Mouse (Mus musculus) testis, postnatal 10 days (tissue): ENCODE measurements around the gene Pknox2.

Source experiments
- DNase-seq: peaks from one replicate; pipeline ENCODE4 v3.0.0; 2021; ENCODE audit warnings: low spot score

Gene Pknox2

DNA sequence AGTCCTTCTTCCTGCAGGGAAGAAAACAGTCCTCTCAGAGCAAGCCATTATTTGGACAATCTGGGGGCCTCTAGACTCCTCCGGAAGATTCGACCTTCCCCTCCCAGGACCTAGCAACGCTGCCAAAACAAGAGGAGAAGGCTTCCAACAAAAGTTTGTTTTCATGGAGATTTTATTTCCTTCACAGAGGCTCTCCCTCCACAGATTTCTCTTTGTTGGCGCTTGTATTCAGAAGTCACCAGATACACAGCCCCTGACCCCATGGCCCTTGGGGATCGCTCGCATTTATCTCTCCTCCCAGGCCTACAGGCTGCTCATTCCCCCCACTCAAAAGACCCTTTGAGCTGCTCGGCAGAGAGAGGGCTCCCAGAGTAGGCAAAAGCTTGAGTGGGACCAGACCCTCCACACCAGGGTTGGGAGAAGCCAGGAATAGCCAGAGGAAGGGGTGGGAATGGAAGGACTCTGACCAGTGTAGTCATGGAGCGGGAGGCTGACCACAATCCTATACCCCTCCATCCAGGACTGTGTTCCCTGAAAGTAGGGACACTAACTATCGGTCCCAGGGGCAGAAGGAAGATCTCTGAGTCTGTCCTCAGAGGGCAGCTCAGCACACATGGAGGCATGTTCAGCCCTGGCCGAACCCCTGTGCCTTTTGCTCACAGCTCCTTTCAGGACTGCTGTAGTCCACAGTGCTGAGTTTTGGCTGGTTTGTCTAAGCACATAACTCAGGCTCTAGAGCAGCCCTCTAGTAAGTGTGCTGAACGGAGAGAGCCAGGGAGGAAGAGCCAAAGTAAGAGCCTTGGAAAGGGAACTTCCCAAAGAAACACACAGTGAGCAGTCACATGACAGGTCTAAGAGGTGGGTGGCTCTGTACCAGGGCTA lies 45.9 kb downstream of the Pknox2 start:
- DNase-seq, result no peak

DNA sequence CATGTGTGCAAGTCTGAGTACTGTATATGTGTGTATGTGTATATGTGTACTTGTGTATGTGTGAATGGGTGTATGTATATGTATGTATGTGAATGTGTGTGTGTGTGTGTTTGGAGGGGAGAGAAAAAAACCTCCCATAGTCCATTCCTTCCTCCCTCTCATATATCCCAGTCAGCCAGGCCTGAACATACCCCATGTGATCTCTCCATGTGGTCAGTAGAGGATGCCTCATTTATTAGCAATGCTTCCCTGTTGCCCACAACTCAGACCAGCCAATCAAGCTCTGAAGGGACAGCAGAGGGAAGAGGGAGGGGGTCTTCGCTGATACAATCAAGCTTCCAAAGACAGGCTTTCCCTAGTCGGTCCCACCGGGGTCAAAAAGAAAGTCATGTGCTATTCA lies 47.6 kb downstream of the Pknox2 start:
- no peak for DNase-seq

DNA sequence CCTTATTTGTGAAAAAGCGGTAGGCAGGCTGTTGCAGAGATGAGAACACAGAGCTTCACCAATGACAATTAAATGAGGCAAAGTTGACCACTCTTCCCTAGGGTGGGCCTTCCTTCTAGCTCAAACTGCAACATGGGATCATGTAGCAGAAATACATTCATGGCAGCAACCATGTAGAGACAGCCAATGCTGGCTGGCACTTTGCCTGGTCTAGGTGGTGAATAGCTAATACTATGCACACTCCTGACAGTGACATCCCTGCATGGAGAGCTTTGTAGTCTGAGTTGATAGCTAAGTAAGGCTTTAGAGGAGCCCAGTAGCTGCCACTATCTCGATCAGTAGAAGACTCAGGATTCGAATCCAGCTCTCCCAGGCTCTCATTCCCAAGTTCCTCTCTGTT lies 48.6 kb downstream of the Pknox2 start:
- DNase-seq, result no peak

DNA sequence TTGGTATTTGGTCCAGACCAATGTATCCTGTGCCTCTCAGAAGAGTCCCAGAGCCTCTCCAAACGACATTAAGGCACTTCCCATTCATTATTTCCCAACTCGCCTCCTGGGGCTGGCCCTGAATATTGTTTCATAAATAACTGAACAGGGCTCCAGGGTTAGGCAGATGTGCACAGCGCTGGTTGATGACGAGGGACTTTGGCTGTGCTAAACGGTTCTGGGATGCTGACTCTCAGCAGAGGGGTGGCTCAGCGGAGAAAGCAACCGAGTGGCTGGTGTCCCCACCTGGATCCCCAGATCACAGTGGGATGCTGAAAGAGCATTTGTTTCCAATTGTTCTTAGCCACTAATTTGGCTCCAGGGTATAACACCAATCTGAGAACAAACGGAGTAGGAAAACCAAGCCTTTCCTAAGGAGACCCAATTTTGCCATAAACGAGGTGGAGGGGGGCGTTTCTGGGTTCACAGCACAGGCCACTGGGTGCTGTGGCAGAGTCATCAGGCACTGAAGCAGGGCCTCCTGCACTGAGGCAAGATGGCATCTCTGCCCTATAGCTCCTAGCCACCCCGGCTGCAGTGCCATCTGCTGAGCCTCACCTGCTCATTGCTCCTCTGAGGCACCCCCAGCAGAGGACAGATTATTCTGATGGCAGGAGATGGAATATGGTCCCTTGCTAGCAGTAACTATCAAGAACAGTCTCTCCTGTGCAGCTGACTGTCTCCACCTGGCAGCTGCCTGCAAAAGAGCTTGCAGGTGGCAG lies 52.8 kb downstream of the Pknox2 start:
- DNase-seq, result no peak

DNA sequence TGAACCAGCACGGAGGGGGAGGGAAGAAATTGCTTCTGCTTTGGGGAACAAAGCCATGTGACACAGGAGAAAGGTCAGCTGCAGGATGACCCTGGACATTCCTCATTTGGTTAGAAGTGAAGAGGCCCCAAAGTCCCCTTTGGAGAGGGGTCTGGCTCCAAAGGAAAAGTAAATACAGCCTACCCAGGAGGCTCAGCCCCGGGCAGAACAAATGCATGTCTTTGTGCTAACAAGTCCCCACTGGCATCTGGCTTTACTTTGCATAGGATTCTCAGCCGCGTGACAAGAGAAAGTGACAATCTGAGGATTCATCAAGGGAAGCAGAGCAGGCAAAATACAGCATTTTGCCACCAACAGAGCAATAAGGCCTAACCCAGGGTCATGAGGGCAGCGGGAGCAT lies 54.1 kb downstream of the Pknox2 start:
- DNase-seq, result no peak

DNA sequence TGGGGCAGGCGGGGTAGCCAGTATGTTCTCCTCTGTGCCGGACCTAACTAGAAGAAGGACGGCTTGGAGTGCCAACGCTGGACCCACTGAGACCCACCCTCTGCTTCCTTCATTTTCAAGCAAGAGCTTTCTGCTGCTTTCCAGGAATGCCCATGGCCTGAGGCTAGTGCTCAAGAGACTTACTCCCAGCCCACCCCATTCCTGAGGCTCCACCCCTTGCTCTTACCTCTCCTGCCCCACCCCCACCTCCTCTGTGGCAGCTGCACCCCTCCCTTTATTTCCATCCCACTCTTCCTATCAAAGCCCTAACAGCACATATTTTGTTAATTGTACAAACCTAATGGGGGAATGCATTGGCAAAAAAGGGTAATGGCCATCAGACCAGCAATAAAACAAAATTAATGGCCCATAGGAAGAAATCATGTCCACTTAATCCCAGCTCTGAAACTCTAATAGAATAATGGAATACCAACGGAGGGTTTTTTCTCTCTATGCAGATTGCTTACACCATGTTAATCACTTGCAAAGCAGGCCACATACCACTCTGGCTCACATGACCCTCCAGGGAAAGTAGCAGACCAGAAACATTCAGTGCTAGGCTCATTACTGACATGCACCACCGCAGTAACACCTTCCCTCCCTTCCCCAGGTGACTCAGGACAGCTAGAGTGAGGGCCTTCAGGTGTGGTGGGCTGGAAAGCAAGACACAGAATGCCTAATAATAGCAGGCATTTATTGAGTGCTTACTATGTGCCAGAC lies 57.1 kb downstream of the Pknox2 start:
- no peak for DNase-seq

DNA sequence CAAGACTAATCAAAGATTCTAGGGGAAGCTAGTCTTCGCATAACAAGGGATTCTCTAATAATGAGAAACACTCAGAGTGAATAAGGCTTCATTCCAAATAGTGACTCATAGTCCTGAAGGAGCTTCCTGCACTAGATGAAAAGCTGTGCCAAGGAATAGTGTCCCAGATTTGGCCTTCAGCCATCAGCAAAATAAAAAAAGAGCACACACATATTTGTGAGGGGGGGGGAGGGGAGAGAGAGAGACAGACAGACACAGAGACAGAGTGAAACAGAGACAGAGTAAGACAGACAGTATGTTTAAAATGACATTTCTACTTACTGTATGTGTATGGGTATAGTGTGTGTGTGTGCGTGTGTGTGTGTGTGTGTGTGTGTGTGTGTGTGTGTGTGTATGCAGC lies 61.8 kb downstream of the Pknox2 start:
- DNase-seq, result no peak

DNA sequence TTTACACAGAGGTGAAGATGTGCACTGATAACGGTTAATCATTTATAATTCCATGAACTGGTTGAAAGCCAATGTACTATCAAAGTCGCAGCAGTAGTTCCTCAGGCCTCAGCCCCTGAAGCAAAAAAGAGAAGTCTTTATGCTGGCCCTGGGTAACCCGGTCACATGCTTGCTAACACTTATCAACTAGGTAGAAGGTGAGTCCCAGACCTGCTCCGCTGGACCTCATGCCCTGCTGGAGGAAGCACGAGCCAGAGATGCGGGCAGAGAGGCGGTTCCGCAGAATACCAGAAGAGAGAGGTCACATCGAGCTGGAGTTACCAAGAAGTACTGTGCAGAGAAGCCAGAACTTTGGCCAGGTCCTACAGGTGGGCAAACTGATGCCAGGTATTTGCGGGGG lies 65.0 kb downstream of the Pknox2 start:
- DNase-seq, result no peak

DNA sequence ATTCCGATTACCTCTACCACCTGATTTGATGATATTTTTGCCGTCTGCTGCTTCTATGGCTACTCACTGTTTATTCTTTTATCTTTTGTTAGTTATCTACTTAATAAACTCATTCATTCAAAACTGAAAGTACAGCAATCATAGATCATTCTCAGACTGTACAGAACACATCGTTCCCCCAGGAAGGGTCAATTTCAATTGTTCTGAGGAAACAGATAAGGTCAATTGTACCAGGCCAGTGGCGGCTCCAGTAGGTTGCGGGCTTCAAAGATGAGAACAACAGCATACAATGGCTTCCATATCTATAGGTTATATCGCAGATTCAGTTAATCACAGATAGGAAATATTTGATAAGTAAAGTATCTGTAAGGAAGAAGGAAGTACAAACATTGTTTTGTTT lies 66.9 kb downstream of the Pknox2 start:
- DNase-seq, result no peak

DNA sequence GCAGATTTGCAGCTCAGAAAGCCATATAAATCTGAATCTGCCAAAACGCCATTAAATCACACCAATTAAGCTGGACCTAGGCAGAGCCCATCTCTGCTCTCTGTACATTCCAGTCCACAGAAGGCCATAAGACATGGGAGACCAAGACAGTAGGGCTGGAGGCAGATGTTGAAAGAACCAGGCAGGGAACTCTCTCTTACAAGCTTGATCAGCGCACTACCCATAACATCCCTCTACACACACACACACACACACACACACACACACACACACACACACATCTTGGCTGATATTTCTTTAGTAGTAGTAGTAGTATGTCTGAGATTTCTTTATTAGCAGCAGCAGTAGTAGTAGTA lies 70.2 kb downstream of the Pknox2 start:
- DNase-seq, result no peak

DNA sequence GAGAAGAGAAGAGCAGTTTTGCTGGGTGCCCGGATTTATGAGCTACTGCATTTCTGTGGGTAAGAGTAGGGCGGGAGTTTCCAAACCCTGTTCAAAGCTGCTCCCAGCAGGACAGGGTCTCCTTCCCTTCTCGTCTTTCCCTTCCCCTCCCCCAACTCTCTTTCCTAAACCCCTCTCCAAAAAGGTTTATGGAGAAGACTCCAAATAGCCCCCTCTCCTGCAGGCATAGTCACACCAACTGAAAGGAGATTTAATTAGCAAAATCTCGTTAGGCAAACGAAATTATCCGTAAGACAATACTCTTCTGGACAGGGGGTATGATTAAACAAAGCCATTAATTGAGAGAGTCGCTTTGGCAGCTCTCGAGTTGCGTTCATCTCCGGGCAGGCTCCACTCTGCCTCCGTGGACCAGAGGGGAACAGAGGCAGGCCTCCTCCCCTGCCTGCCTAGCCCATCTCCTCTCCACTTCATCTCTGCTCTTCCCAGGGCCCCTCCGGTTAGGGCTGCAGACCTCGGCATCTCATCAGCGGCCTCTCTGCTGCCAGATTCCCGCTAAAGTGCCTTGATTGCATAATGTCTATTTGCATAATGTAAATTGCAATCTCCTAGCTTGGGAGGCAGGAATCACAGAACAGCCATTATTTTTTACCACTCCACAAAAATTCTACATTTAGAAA lies 70.7 kb downstream of the Pknox2 start:
- no peak for DNase-seq

DNA sequence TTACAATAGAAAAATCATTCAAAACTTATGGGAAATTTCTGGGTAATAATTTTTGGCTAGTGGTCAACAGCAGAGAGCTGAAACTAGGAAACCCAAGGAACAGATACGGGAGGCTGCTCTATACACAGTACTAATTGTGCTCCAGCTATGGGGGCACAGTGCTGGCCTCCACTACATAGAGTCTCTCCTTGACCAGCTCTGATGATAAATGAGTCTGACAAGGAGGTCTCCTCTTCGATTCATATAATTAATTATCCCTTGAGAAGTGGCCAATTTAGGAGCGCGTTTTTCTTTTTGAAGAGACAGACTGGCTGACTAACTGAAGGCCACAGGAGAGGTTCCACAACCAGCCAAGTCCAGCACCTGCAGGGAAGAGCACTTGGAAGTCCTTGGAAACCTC lies 71.3 kb downstream of the Pknox2 start:
- DNase-seq, result no peak

DNA sequence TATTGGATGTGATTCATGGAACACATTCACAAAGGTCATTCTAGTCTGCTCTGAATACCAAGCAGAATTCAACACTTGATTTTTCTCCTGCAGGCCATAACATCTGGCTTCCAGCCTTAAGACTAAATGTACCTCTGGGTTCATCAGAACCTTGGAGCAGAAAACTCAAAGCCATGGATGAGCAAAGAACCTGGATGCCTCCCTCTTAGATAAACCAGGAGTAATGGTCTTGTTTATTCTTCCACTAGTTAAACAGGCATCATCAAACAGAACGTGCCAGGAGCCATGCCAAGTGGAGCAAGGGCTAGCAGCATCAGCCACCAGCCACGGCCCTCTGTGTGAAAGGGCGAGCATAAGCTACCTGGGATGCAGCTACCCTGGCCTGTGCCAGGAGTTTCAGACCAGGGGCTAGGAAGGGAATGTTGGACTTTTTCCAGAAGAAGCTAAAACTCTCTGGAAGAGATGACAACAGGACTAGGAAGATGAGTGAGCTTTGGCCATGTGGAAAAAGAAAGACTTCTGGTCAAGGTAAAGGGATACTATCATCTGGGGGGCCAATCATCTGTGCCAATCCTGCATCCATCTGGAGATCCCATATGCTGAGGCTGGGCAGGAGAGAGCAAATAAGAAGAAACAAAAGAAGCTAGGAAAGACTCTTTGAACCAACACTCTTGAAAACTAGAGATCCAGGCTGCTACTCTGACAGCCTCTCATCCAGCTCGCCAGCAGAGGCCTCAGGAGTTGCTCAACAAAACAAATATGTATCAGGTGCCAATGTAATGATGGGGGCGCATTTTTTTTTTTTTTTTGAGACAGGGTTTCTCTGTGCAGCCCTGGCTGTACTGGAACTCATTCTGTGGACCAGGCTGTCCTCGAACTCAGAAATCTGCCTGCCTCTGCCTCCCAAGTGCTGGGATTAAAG lies 77.6 kb downstream of the Pknox2 start:
- DNase-seq, result no peak

DNA sequence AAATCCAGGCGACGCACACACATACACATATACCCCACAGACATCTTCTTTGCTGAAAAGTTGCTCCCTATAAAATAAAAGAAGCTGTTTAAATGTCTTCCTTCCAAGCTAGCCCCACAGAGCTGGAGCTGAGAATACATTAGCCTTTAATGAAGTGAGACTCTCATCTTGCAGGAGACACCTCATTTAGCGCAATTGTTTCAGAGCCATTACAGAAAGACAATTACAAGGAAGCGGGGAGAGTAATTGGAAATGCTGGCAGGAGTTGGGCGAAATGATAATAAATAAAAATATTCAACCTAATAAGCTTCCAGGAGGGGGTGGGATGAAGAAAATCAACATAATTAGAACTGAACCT lies 79.8 kb downstream of the Pknox2 start:
- no peak for DNase-seq

DNA sequence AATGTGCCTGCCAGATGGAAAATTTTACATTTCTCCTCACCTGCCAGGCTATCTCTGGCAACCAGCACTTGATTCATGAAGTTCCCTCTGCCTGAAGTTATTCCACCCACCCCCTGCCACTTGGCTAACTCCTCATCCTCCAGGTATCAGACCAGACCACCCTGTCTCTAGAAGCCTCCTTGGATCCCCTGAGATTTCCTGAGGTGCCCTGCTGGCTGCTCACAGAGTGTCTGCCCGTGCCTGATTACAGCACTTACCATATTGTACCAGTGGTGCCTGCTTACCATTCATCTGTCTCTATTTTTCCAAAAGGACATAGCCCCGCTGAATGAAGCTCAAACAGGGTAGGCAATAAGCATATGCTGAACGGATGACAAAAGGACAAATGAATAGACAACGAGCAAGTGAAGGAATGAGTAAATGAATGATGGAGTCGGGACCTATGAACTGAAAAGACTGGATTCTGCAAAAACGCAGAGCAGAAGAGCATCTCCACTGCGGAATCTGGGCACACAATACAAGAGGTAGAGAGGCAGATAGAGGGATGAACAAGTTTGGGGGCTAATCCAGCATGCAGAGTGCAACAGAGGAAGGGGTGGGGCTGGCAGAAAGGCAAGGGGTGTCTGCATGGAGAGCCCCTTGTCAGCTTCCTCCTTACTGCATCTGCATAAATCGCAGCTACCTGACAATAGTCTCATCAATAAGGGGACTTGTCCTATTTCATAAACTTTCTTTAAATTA lies 80.3 kb downstream of the Pknox2 start:
- DNase-seq, result no peak

DNA sequence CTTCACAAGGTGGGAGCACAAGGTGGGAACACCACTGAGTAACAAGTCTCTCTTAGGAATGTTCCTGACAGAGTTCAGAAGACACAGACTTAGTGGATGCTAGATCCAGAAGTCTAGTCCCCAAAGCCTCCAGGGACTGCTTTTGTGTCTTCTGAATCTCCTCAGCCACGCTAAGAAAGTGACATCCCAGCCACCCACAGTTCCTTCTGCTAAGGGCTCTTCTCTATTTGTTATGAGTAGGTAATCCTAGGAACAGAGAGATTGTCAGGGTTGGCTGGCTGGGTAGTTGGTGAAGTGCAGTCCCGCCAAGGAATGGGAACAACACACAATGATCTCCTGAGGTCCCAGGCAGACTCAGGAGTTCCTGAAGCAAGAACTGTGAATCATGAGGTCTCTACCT lies 85.6 kb downstream of the Pknox2 start:
- no peak for DNase-seq

DNA sequence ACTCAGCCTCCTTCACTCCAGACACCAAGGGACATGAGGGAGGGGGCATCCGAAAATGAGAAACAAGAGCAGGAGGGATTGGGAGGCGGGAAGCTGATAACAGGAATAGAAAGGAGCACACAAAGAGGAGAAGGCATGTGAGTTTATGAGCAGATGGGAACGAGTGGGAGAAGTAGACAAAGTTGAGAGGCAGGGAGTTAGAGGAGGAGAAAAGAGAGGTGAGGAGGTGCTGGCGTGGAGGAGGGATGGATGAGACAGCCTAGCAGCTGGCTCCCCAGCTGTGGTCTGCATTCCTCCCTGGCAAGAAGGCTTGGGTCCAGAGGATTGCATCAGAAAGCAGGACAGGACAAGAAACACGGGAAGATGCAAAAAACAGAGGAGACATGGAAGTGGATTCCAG lies 92.5 kb downstream of the Pknox2 start:
- DNase-seq, result no peak

DNA sequence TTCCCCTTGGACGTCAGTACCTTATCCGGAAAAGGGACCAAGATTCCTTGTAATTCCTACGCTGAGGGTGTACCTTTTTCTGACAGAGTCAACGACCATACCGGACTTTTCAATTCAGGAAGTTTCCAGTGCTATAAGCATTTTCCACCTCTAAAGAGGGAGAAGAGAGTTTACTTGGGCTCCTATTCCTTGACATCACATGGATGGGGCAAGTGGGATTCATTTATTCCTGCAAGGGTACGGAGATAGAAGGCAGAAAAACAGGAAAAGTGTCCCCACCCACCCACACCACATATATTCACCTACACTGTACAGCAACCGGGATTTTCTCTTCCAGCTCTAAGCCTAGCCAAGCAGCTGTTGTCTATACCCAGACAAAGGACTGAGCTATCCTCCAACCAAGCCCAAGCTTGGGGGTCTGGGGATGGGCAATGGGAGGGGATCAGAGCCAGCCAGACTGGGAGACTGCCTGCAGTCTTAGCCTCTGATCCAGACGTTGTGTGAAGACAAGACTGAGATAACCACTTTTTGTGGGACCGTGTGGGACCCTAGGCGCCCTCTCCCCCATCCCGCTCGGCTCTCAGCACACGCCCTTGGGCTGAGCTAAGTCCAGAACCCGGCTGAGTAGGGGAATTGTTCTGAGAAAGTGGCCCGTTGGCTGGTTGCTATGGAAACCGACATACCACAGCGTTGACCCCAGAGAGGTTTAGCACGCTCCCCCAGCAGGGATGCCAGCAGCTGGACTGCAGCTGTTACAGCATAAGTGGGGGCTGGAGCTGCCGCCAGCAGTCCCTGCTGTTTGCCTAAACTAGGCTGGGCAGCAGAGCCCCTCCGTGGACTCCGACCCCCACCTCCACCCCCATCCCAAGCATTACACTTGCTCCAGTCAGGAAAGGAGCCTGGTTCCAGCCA lies 93.3 kb downstream of the Pknox2 start:
- peak; percentile 79 for DNase-seq

DNA sequence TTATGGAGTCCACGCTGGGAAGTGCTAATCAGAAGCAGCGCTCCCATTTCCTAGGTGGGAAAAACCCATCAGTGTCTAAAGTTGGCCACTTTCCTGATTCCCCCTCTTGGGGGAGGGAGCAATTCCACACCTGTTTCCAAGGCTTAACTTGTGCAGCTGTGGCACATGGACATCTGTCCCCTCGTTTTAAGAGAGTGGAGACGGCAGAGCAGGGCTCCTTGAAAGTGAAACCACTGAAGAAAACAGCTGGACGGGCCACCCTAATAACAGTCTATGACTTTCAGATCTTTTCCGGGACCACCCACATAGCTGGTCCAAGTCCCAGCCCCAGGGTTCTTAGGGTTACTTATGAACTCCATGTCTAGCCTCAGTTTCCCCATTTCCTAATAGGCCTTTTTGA lies 94.2 kb downstream of the Pknox2 start:
- DNase-seq, result no peak

DNA sequence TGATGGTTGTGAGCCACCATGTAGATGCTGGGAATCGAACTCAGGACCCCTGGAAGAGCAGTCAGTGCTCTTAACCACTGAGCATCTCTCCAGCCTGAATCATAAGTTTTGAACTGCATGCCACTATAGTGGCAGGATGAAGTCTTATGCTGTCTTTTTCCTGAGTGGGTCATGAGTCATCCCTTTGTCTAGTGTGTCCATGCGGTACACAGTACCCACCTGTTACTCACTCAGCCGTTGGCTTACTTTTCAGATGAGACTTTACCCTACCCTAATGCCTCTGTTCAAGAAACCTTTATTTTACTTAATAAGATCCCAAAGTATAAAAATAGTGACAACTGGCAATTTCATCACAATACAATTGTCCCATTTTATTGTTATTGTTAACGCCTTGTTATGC lies 95.5 kb downstream of the Pknox2 start:
- no peak for DNase-seq
